In genomic region chr3:121354281-121354680, GRCm38 (mm10) we compare ENCODE assay signal across 32 mouse cellular contexts.
"Had no signal": no experiment of that assay in that cellular context is flagged by ENCODE, and none has a peak within 500 bp of the region (broad histone marks: within the 10 kb centered on the region; RNA-seq: fewer than 3 reads in every experiment).

No protein-coding gene starts in this region.

- H3K27me3 ChIP-seq: limb, embryonic 12.5 days; limb, embryonic 13.5 days; limb, embryonic 15.5 days; liver, embryonic 12.5 days; liver, embryonic 13.5 days; liver, embryonic 15.5 days; lung, embryonic 15.5 days; midbrain, embryonic 13.5 days; midbrain, embryonic 15.5 days; neural tube, embryonic 12.5 days; neural tube, embryonic 13.5 days had no signal

- H3K4me2 ChIP-seq: limb, embryonic 12.5 days; limb, embryonic 13.5 days; limb, embryonic 15.5 days; liver, embryonic 11.5 days; liver, embryonic 12.5 days; liver, embryonic 13.5 days; liver, embryonic 15.5 days; lung, embryonic 14.5 days; lung, embryonic 15.5 days; midbrain, embryonic 11.5 days; midbrain, embryonic 12.5 days; midbrain, embryonic 13.5 days; midbrain, embryonic 15.5 days; neural tube, embryonic 12.5 days; neural tube, embryonic 13.5 days had no signal

- H3K9me3 ChIP-seq: limb, embryonic 10.5 days; limb, embryonic 12.5 days; limb, embryonic 13.5 days; limb, embryonic 15.5 days; liver, embryonic 12.5 days; liver, embryonic 13.5 days; liver, embryonic 15.5 days; lung, embryonic 15.5 days; megakaryocyte, embryonic 14.5 days; midbrain, embryonic 10.5 days; midbrain, embryonic 12.5 days; midbrain, embryonic 13.5 days; midbrain, embryonic 15.5 days; neural tube, embryonic 12.5 days; neural tube, embryonic 13.5 days had no signal

- H3K4me1 ChIP-seq: liver, embryonic 12.5 days had no signal

- H3K36me3 ChIP-seq: limb, embryonic 12.5 days; limb, embryonic 15.5 days; liver, embryonic 12.5 days; lung, embryonic 15.5 days; midbrain, embryonic 10.5 days; midbrain, embryonic 12.5 days; midbrain, embryonic 13.5 days; midbrain, embryonic 15.5 days; neural tube, embryonic 12.5 days; neural tube, embryonic 13.5 days had no signal

- H3K9ac ChIP-seq: limb, embryonic 12.5 days; limb, embryonic 13.5 days; limb, embryonic 15.5 days; liver, embryonic 12.5 days; liver, embryonic 13.5 days; liver, embryonic 14.5 days; liver, embryonic 15.5 days; liver, postnatal 0 days; lung, embryonic 14.5 days; lung, embryonic 15.5 days; midbrain, embryonic 12.5 days; midbrain, embryonic 13.5 days; midbrain, embryonic 15.5 days; neural tube, embryonic 12.5 days; neural tube, embryonic 13.5 days had no signal

- H3K4me3 ChIP-seq: limb, embryonic 10.5 days; limb, embryonic 12.5 days; limb, embryonic 13.5 days; limb, embryonic 15.5 days; liver, embryonic 12.5 days; liver, embryonic 13.5 days; liver, embryonic 15.5 days; lung, embryonic 15.5 days; megakaryocyte, embryonic 14.5 days; midbrain, embryonic 10.5 days; midbrain, embryonic 12.5 days; midbrain, embryonic 13.5 days; midbrain, embryonic 15.5 days; myocyte; neural tube, embryonic 12.5 days; neural tube, embryonic 13.5 days had no signal

- DNase-seq: left cerebral cortex, postnatal 4 days; liver; liver, embryonic 13.5 days; liver, postnatal 0 days; lung, adult 18-20 months; lung, adult 2 months; lung, embryonic 14.5 days; lung, postnatal 10 days; lung, postnatal 36 days; lung, postnatal 4 days; midbrain, embryonic 14.5 days had no signal

- H3K27ac ChIP-seq: limb, embryonic 10.5 days; limb, embryonic 12.5 days; limb, embryonic 13.5 days; limb, embryonic 15.5 days; liver, embryonic 12.5 days; liver, embryonic 13.5 days; liver, embryonic 14.5 days; liver, embryonic 15.5 days; lung, embryonic 15.5 days; macrophage; midbrain, embryonic 10.5 days; midbrain, embryonic 12.5 days; midbrain, embryonic 13.5 days; midbrain, embryonic 15.5 days; neural tube, embryonic 12.5 days; neural tube, embryonic 13.5 days had no signal

- ATAC-seq: liver, embryonic 12.5 days; liver, postnatal 0 days; lung, postnatal 0 days; midbrain, embryonic 13.5 days; midbrain, embryonic 16.5 days had no signal
